Mouse (Mus musculus) CH12.LX (cell line): ENCODE results near the gene Tcf7l1.
A peak's percentile ranks its signal among the peaks of the same experiment; 100 is the strongest.

Experiments
- CHD1 ChIP-seq: IDR thresholded peaks from 2 replicates; pipeline ENCODE4 v1.6.1; 2012; ENCODE audit warnings: low read depth, low read length, improper control_type of control experiment, inconsistent platforms
- CHD2 ChIP-seq: IDR thresholded peaks from 2 replicates; pipeline ENCODE4 v1.6.1; 2011; ENCODE audit warnings: low read length, improper control_type of control experiment
- CTCF ChIP-seq, 2 experiments: IDR thresholded peaks in 1 of 2; conservative IDR thresholded peaks in 1 of 2; 2 replicates each; pipeline ENCODE4 v1.5.1; 2011 to 2012; ENCODE audit warnings: low read depth in 2 of 2, low read length in 2 of 2, improper control_type of control experiment in 1 of 2, inconsistent platforms in 1 of 2, mild to moderate bottlenecking in 1 of 2, moderate library complexity in 1 of 2
- E2F4 ChIP-seq: IDR thresholded peaks from 2 replicates; pipeline ENCODE4 v1.6.1; 2011; ENCODE audit warnings: low read depth, low read length, improper control_type of control experiment; ENCODE audit not compliant: insufficient replicate concordance
- MAFK ChIP-seq: IDR thresholded peaks from 2 replicates; pipeline ENCODE4 v1.6.1; 2011; ENCODE audit warnings: low read length, improper control_type of control experiment; ENCODE audit not compliant: insufficient replicate concordance
- MEF2A ChIP-seq: IDR thresholded peaks from 2 replicates; pipeline ENCODE4 v1.6.1; 2014; ENCODE audit warnings: low read depth, mild to moderate bottlenecking, inconsistent platforms, low read length, improper control_type of control experiment, borderline replicate concordance
- MYC ChIP-seq: IDR thresholded peaks from 2 replicates; pipeline ENCODE4 v1.6.1; 2011; ENCODE audit warnings: low read depth, mild to moderate bottlenecking, improper control_type of control experiment, low read length
- NRF1 ChIP-seq: IDR thresholded peaks from 2 replicates; pipeline ENCODE4 v1.6.1; 2014; ENCODE audit warnings: low read depth, mild to moderate bottlenecking, inconsistent platforms, low read length, improper control_type of control experiment, moderate library complexity
- POLR2A ChIP-seq: IDR thresholded peaks from 2 replicates; pipeline ENCODE4 v1.6.1; 2011; ENCODE audit warnings: low read depth, mild to moderate bottlenecking, improper control_type of control experiment, low read length
- TBP ChIP-seq: conservative IDR thresholded peaks from 2 replicates; pipeline ENCODE4 v1.6.1; 2011; ENCODE audit warnings: low read depth, low read length, improper control_type of control experiment
- TCF12 ChIP-seq: IDR thresholded peaks from 2 replicates; pipeline ENCODE4 v1.6.1; 2014; ENCODE audit warnings: low read depth, mild to moderate bottlenecking, inconsistent platforms, low read length, improper control_type of control experiment
- USF2 ChIP-seq: conservative IDR thresholded peaks from 2 replicates; pipeline ENCODE4 v1.6.1; 2011; ENCODE audit warnings: low read depth, low read length, improper control_type of control experiment
- ZC3H11A ChIP-seq: IDR thresholded peaks from 2 replicates; pipeline ENCODE4 v1.6.1; 2012; ENCODE audit warnings: low read depth, mild to moderate bottlenecking, inconsistent platforms, low read length, improper control_type of control experiment

GRCm38 (mm10) chr6:72636940-72637339 is 152.1 kb downstream of the Tcf7l1 start:
- TF ChIP-seq CTCF (conservative IDR thresholded peaks at IDR 0.05 in 1 of 2, IDR thresholded peaks at IDR 0.05 in 1 of 2; ENCODE audit: low read depth in 2 of 2, low read length in 2 of 2) = peak in 1 of 2 experiments; percentile 77; a peak in 2 of 4 replicates
- TF ChIP-seq E2F4 = no peak
- no peak for TF ChIP-seq ZC3H11A
- no peak for TF ChIP-seq POLR2A
- TF ChIP-seq CHD1 = no peak
- TF ChIP-seq TCF12 = no peak
- TF ChIP-seq MYC = no peak
- no peak for TF ChIP-seq CHD2
- no peak for TF ChIP-seq USF2
- TF ChIP-seq NRF1 = no peak
- TF ChIP-seq MAFK = no peak
- TF ChIP-seq MEF2A = no peak
- TF ChIP-seq TBP = no peak
